Mouse (Mus musculus) induced T-regulatory cell, adult 2 months (primary cell): ENCODE data around the gene Slc19a2.

Source experiments
- DNase-seq: peaks from one replicate; pipeline ENCODE4 v3.0.0-alpha.2; 2012; ENCODE audit warnings: low read depth

Gene Slc19a2

DNA sequence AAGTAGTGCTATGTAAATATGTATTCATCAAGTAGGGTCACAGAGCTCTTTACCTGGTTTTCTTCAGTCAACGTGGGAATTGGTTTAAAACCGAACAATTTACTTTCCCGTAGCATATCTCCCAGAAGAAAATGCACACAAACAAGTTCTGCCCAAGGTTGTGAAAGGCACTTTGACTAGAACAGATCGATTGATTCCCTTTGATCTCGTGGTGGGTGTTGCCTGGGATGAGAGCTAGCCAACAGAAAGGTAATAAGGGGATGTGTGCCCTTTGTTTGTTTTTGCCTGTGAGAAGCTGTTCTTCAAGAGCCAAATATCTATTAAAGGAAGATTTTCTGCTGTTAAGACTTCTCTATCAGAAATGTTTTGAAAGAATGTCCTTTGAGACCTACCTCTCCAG, 3.7 kb downstream of the Slc19a2 start:
- no peak for DNase-seq

DNA sequence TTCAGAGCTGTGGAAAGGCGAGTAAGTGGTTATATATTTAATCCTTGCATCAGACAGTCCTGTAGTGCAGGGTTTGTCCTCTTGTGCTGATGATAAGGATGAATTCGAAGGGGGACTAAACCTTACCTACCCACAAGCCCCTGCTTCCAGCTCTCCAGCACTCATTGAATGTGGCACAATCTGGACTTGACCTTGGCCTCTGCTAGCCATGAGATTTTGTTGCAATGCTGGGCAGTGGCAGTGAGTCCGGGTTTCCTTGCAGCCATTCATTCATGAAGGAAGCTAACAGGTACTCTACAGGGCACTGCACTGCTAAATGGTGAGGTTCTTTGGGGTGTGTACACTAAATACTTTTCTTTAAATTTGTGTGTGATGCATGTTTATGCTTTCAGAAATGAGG, 6.0 kb downstream of the Slc19a2 start:
- DNase-seq: no peak

DNA sequence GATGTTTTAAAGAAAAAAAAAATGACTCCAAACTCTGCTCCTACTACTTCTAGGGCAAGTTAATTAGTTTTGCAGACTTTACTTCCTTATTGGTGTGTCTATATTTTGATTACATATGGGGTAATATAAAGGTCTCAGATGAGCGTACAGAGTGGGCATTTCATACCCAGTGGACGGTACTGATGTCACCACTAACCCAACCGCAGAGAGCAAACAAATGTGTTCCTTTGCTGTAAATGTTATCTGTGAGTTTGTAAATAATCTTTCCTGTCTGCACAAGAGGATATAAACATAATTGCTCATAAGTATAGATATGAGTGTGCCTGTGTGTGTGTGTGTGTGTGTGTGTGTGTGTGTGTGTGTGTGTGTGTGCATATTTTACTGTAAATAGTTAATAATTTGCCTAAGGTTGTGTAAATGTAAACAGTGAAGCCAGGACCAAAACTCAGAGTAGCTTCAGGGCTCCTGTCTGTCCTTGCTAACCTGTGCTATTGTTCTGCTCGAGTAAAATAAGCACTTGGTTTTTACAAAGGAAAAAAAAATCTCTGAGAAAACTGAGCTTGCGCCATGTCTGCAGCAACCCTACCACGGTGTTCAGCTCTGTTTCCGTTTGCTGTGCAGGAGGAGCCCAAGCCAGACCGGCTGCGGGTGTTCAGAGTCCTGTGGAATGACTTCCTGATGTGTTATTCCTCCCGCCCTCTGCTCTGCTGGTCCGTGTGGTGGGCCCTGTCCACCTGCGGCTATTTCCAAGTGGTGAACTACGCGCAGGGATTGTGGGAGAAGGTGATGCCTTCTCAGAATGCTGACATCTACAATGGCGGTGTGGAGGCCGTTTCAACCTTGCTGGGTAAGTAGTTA, 11.6 kb downstream of the Slc19a2 start:
- DNase-seq: no peak

DNA sequence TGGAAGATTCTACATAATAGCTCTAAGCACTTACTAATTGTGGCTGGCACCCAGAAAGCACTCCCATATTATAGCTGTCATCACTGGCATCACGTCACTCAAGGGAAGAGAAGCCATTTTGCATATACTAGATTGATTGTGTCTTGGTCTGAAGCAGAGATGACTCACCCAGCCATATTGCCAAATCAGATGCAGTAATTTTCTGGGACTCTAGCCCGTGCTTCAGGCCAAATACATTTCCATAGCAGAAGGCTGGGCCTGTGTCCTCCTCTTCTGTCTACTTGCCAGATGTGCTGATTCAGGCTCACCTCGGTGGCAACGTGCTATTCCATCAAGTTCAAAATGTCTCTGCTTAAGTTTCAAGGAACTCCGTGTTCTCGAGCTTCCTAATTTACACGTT, 12.7 kb downstream of the Slc19a2 start:
- DNase-seq: no peak

DNA sequence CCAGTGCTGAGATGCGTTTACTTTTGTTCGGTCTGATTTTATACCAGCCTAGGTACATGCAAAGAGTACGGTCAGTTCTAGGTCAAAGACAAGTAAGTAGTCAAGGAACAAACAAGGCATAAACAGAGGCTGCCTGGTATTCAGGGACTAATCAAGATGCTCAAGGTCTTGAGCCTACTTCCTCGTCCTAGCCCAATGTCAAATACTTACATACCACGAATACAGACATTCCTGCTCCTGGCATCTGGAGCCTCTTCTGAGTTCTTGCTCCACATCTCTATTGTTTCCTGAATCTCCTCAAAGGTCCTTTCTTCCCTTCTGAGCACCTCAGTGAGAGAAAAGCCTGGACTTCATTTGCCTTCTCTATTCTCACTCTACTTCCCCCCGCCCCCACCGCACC, 22.1 kb downstream of the Slc19a2 start:
- DNase-seq: no peak

DNA sequence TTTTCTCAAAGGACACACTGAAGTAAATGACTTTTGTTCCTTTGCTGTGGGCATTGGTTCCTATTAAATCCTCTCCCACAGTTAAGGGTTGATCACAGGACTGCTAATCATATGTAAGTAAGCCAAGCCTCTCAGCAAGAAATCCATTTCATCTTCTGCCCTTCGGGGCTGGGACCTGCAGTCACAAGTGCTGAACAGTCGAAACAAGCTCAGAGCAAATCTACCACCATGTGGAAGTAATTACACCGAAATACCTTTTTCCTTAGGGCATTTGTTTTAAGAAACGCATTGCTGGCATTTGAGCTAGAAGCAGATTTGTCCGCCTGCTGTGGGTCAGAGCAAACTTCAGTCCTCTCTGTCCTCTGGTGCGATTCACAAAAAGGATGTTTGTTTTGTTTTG, 24.8 kb downstream of the Slc19a2 start:
- DNase-seq: no peak

DNA sequence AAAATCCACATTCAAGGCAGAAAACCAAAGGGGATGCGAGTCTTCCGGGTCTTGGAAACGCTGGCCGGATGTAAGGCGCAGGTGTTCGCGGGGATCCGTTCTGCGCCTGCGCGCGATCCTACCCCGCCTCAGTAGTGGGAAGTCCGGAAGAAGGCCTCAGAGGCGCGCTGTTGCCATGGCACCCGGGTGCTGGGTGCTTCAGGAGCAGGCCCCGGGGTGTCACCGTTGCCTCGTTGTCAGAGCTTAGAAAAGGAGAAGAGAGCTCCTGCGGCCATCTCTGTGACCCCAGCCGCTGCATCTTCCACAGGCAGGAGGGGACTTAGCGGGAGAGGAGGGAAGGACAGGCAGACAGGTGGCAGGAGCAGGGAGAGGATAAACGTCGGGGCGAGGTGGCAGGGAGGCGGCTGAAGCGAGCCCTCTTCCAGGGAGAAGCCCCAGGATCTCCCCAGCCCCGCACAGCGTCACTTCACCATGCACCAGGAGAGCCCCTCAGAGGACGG, 26.7 kb downstream of the Slc19a2 start, which contains the start of gene Ccdc181:
Gene Ccdc181 (plus strand): TSS at position 131 of the 500 bp plus-strand sequence.
- peak; percentile 97 for DNase-seq

DNA sequence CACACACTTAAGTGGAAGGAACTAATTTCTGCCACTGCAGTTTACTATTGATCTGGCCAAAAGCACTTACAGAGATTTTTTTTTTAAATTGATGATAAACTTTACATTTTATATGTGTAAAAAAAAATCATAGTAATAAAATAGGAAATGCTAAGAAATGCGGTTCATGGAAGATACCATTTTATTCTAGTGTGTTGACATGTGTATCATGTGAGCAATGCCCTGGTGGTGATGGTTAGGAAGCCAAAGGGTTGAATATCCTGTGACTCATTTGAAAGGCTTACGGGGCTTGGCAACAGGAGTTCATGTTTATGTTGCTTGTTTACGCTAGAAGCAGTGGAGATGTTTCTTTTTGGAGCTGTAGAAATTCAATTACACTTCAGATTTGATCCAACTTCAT, 27.7 kb downstream of the Slc19a2 start:
- peak; percentile 27 for DNase-seq

DNA sequence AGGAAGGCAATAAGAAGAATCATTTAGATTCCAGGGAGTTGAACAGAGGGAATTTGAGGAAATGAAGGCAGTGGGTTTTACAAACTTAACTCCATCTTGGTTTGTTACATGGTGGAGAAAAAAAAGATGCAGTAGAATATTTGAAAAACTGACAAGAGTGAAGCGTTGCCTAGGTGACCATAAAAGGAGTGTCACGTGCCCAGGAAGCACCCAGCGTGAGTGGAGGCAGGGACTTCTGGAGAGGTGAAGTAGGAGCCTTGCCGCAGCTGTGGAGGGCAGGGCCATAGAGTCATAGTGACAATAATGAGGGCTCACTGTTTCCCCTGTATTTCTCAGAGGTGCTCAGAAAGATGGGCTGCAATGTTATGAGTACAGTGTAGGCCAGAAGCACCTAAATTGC, 30.5 kb downstream of the Slc19a2 start:
- DNase-seq: peak; percentile 12

DNA sequence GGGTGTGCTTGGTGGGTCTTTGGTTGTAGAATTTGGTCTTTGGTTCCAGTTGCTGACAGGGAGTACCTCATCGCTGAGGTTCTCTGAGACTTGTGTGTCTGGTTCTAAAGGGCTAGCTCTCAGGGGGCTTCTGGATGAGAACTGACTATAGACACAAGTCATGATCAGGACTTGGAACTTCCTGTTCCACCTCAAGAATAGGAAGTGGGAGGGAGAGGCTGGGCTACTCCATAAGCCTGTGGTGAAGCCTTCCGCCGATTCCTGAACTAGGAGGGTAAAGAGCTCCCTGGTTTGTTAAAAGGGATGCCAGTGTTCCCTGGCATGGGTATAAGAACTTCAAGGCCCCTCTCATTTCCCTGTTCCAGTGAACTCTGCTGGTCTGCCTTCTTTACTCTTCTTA, 35.2 kb downstream of the Slc19a2 start:
- no peak for DNase-seq

DNA sequence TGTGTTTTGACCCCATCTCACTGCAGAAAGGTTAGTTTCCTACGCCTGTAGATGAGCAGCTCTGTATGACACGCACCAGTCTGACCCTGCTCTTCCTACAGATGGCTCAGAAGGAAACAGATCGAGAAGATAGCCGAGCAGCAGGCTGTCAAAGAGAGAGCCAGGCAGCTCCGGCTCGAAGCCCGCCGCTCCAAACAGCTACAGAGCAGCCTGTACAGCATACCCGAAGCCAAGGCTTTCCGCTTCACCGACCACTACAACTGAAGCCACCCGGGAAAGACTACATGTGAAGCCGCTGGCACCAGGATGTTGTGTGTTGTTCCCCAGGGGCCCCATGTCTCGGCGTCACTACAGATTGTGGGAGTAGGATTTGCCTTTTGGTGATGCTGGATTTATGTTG, 38.6 kb downstream of the Slc19a2 start:
- no peak for DNase-seq

DNA sequence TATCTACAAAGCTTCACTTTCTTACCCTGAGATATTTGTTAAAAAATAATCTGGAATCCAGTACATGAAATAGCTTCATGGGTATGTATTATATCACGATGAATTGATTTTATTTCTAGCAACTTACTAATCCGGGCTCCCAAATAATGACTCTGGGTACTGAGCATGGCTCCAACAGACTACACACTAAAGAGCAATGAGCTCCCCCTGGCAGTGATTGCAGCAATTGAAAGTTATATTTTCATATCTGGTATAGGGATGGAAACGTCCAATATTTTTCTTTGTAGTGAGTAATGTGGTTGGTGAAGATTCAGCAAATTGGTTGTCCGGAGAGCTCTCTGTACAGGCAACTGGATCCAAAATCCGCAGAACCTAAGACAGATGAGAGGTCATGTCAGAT, 43.2 kb downstream of the Slc19a2 start:
- DNase-seq: no peak

DNA sequence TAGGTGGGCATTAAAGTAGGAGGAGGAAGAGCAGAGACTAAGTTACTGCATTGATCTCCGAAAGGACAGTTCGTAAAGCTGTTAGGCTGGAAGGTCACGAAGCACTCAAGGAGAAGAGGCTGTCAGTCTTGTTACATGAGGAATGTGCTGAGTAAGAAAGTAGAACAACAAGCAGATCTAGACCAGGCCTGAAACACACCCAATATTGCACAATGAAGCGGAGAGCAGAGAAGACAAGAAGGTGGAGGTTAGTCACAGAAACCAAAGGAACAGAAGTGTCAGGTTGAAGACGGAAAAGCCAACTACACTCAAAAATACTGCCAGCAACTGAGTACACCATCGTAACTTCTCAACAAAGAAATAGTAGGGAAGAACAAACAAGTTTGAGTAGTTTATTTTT, 45.2 kb downstream of the Slc19a2 start:
- no peak for DNase-seq

DNA sequence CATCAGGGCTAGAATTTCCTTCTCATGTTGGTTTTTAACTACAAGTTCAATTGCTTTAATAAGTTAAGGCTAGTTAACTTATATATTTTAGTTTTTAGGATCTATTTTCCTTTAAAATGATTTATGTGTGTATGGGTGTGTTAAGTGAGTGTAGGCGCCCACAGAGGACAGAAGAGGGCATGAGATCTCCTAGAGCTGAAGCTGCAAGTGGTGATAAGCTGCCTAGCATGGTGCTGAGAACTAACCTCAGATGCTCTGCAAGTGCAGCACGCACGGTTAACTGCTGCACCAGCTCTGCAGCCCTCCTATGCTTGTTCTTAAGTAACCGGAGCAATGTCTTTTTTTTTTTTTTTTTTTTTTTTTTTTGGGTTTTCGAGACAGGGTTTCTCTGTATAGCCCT, 47.6 kb downstream of the Slc19a2 start:
- DNase-seq: no peak

DNA sequence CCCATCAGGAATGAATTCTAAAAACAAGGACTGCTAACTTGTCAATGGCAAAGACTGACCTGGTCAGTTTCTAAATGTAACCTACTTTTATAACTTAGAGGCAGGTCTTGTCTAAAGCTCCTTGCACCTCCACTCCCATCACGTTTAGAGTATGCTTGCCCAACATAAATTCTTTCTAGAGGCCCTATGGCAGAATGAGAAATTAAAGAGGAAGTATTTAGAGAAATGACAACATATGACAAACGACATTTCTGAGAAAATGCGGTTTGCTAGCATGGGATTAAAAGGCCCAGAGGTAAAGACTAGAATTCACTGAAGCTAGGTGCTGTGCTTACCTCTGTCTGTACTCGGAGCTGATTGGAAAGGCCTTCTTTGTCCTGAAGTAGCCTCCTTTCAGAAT, 53.1 kb downstream of the Slc19a2 start:
- no peak for DNase-seq

DNA sequence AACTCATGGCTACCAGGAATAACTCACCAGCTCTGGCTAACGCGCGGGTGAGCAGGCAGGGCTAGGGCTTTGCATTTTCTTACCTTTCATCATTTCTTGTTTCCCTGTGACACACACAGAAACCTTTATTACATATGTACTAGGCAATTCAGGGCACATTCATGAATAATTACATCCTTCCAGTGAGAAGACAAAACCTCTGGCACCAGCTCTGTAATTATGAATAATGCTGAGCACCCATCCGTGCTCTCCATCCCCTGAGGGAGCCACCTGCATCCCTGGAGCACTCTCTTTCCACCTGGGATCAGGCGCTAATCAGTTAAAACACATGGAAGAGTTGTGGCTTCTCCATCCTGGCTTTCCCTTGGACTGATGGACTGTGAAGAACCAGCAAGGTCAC, 55.0 kb downstream of the Slc19a2 start, which contains the start of gene Nme7:
Gene Nme7 (plus strand): TSS at position 301 of the 400 bp plus-strand sequence.
- no peak for DNase-seq

DNA sequence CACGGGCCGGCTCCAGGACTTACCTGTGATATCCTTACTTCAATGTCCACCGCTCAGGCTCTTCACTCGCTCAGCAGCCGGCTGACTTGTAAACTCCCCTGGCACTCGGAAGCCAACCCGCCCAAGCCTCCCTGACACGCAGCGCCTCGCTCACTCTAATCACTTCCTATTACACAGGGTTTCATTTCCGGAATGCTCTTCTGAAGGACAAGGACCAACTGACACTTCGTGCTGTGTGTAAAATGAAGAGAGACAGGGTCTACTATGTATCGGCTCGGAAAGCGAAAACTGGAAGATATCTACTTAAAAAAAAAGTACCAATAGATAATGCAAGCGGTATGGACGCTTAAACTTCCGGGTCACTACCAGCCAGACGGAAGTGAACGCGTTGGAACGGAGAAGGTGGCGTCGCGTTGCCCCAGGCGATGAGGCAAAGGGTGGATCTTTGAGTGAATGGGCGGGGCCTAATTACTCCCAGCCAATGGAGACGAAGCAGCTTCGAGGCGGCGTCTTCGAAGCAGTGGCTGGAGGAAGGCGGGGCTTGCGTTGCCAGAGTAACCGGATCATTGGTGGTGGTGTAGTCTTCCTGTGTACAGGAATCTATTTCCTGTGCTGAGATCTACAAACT, 58.4 kb downstream of the Slc19a2 start, which contains the start of gene Blzf1:
Gene Blzf1 (minus strand): TSS at position 366 of the 628 bp plus-strand sequence.
- peak; percentile 99 for DNase-seq

DNA sequence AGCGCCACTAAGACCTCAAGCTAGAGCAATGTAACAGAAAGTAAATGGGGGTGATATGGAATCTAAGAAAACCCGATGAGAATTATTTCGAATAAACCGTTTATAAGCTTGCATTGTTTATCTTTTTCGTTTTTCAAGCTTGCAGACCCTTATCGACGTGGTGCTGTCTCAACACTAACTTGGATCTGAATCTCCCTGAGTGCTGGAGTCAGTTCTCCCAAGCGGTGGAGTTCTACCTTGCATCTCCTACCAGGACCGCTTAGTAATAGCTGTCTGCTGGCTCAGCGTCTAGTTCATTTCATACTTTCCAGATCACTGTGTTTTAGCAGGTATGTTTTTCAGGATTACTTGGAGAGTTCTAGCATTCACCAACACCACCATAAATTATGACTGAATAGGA, 59.1 kb downstream of the Slc19a2 start:
- no peak for DNase-seq

DNA sequence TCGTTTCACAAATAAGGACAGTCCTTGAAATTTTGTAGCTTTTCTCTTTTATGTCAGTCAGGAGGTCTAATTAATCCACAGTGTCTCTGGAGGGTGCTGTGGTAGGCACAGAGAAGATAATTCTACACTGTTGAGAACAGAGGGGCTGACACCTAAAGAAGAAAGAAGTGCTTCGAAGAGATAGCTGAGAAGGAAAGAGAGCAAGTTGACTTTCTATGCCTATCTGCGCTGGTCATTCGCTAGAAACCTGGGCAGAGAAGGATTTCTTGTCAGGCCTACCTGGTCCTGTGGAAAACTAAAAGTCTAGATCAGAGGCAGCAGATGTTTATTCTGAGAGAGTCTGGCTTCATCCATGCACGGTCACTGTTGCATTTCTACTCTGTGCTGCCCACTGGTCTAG, 65.2 kb downstream of the Slc19a2 start:
- DNase-seq: no peak
